Mouse (Mus musculus): ENCODE data around the gene Rfc5. TPM values are rescaled to one million over a fixed set of nuclear protein-coding genes. Genes with fewer than 3 reads are reported as not detected.
"Not testable (repeated sequence)": the region's sequence is repeated elsewhere in the genome, so short reads cannot be mapped to it uniquely, and the experiment has no call there.

The Rfc5 gene
- polyA plus RNA-seq, 1 experiment from 2014 or later, result 72.1 TPM

DNA sequence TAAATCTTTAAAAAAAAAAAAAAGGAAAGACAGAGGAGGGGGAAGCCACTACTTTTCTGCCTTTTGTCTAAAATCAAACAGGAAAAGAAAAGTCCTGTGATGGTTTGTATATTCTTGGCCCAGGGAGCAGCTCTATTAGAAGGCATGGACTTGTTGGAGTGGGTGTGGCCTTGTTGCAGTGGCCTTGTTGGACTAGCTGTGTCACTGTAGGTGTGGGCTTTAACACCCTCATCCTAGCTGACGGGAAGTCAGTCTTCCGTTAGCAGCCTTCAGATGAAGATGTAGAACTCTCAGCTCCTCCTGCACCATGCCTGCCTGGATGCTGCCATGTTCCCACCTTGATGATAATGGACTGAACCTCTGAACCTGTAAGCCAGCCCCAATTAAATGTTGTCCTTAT lies 15.8 kb upstream of the Rfc5 start:
- not testable (repeated sequence) for H3K36me3 ChIP-seq (ENCODE audit: control insufficient read depth, insufficient read depth, low read length); H3K27me3 ChIP-seq (ENCODE audit: control insufficient read depth, insufficient read depth, low read length); H3K9me3 ChIP-seq (ENCODE audit: control insufficient read depth, low read length); H3K4me1 ChIP-seq (replicated peaks; ENCODE audit: control insufficient read depth, insufficient read depth, low read length); H3K4me3 ChIP-seq (ENCODE audit: low read depth, low read length); ATAC-seq (ENCODE audit: low FRiP score); DNase-seq (ENCODE audit: low spot score); H3K4me2 ChIP-seq (replicated peaks; ENCODE audit: low read depth, low read length); H3K9ac ChIP-seq (ENCODE audit: low read depth, low read length); H3K27ac ChIP-seq (ENCODE audit: low read depth, low read length)
- WGBS, result 89% methylated on average over 2 of the region's 2 CpGs

- WGBS, result 87% methylated on average over 8 of the region's 8 CpGs
- Histone ChIP-seq H3K4me2 (replicated peaks; ENCODE audit: low read depth, low read length) (no peak overlapping the region), H3K27ac (ENCODE audit: low read depth, low read length) (no peak overlapping the region), H3K9ac (ENCODE audit: low read depth, low read length) (no peak overlapping the region), H3K4me3 (ENCODE audit: low read depth, low read length) (no peak overlapping the region), H3K36me3 (ENCODE audit: control insufficient read depth, insufficient read depth, low read length) (no peaks in the 10 kb centered on the region), H3K4me1 (replicated peaks; ENCODE audit: control insufficient read depth, insufficient read depth, low read length) (no peaks in the 10 kb centered on the region), H3K9me3 (ENCODE audit: control insufficient read depth, low read length) (no peaks in the 10 kb centered on the region), H3K27me3 (ENCODE audit: control insufficient read depth, insufficient read depth, low read length) (no peaks in the 10 kb centered on the region)
- ATAC-seq (ENCODE audit: low FRiP score) (no peak), DNase-seq (ENCODE audit: low spot score) (no peak)
Measured at GRCm38 (mm10) chr5:117403609-117404008, 14.8 kb upstream of the Rfc5 start.

DNA sequence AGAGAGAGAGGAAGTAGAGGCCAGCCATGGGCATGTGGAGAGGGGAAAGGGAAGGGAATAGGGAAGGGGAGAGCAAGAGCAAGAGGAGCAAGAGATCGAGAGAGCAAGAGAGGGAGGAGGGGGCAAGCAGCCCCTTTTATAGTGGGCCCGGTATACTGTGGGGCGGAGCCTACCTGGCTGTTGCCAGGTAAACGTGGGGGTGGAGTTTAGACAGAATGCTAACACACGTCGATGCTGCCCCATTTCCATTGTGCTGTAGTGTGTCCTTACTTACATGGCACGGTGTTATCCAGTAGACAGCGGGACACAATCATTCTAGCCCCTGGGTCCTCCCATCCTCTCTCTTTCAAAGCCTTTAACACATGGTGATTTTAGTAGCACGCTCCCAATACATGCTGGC lies 10.4 kb upstream of the Rfc5 start:
- Histone ChIP-seq H3K4me1 (replicated peaks; ENCODE audit: control insufficient read depth, insufficient read depth, low read length) (no peaks in the 10 kb centered on the region), H3K9ac (ENCODE audit: low read depth, low read length) (no peak overlapping the region), H3K4me3 (ENCODE audit: low read depth, low read length) (no peak overlapping the region), H3K9me3 (ENCODE audit: control insufficient read depth, low read length) (no peaks in the 10 kb centered on the region), H3K36me3 (ENCODE audit: control insufficient read depth, insufficient read depth, low read length) (no peaks in the 10 kb centered on the region), H3K27ac (ENCODE audit: low read depth, low read length) (no peak overlapping the region), H3K4me2 (replicated peaks; ENCODE audit: low read depth, low read length) (no peak overlapping the region), H3K27me3 (ENCODE audit: control insufficient read depth, insufficient read depth, low read length) (no peaks in the 10 kb centered on the region)
- WGBS, result 85% methylated on average over 9 of the region's 9 CpGs
- DNase-seq (ENCODE audit: low spot score), result no peak
- no peak for ATAC-seq (ENCODE audit: low FRiP score)

- Histone ChIP-seq H3K9ac (ENCODE audit: low read depth, low read length) (no peak overlapping the region), H3K27ac (ENCODE audit: low read depth, low read length) (no peak overlapping the region), H3K4me3 (ENCODE audit: low read depth, low read length) (no peak overlapping the region), H3K36me3 (ENCODE audit: control insufficient read depth, insufficient read depth, low read length) (no peaks in the 10 kb centered on the region), H3K4me2 (replicated peaks; ENCODE audit: low read depth, low read length) (no peak overlapping the region), H3K9me3 (ENCODE audit: control insufficient read depth, low read length) (no peaks in the 10 kb centered on the region), H3K4me1 (replicated peaks; ENCODE audit: control insufficient read depth, insufficient read depth, low read length) (no peaks in the 10 kb centered on the region), H3K27me3 (ENCODE audit: control insufficient read depth, insufficient read depth, low read length) (no peaks in the 10 kb centered on the region)
- DNase-seq (ENCODE audit: low spot score) (no peak), ATAC-seq (ENCODE audit: low FRiP score) (no peak)
- WGBS, result 45% methylated on average over 4 of the region's 5 CpGs
Measured at GRCm38 (mm10) chr5:117398007-117398550, 9.2 kb upstream of the Rfc5 start.

DNA sequence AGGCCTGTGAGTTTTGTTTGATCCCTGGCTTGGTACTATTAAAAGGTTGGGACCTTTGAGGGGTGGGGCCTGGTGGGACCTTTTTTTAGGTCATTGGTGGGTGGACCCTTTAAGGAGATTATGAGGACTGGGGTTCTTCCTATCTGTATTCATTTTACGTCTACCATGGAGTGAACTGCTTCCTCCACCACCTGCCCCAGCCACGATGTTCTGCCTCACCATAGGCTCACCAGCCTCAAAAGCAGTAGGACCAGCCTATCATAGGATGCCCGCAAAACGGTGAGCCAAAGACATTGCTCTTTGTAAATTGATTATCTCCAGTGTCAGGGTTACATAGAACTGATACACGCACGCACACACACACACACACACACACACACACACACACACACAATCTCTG lies 8.5 kb upstream of the Rfc5 start:
- H3K4me2 ChIP-seq (replicated peaks; ENCODE audit: low read depth, low read length), result no peak overlapping the region
- WGBS, result 86% methylated on average over 6 of the region's 6 CpGs
- no peak for DNase-seq (ENCODE audit: low spot score)
- ATAC-seq (ENCODE audit: low FRiP score), result no peak
- H3K4me3 ChIP-seq (ENCODE audit: low read depth, low read length), result no peak overlapping the region
- no peaks in the 10 kb centered on the region for H3K36me3 ChIP-seq (ENCODE audit: control insufficient read depth, insufficient read depth, low read length)
- no peaks in the 10 kb centered on the region for H3K9me3 ChIP-seq (ENCODE audit: control insufficient read depth, low read length)
- H3K9ac ChIP-seq (ENCODE audit: low read depth, low read length), result no peak overlapping the region
- no peaks in the 10 kb centered on the region for H3K4me1 ChIP-seq (replicated peaks; ENCODE audit: control insufficient read depth, insufficient read depth, low read length)
- H3K27ac ChIP-seq (ENCODE audit: low read depth, low read length), result no peak overlapping the region
- no peaks in the 10 kb centered on the region for H3K27me3 ChIP-seq (ENCODE audit: control insufficient read depth, insufficient read depth, low read length)

- Histone ChIP-seq H3K4me2 (replicated peaks; ENCODE audit: low read depth, low read length) (no peak overlapping the region), H3K9me3 (ENCODE audit: control insufficient read depth, low read length) (no peaks in the 10 kb centered on the region), H3K27me3 (ENCODE audit: control insufficient read depth, insufficient read depth, low read length) (no peaks in the 10 kb centered on the region), H3K36me3 (ENCODE audit: control insufficient read depth, insufficient read depth, low read length) (no peaks in the 10 kb centered on the region), H3K4me1 (replicated peaks; ENCODE audit: control insufficient read depth, insufficient read depth, low read length) (no peaks in the 10 kb centered on the region), H3K27ac (ENCODE audit: low read depth, low read length) (no peak overlapping the region), H3K4me3 (ENCODE audit: low read depth, low read length) (no peak overlapping the region), H3K9ac (ENCODE audit: low read depth, low read length) (no peak overlapping the region)
- 56% methylated on average over 6 of the region's 6 CpGs for WGBS
- ATAC-seq (ENCODE audit: low FRiP score), result no peak
- DNase-seq (ENCODE audit: low spot score), result no peak
Measured at GRCm38 (mm10) chr5:117396596-117397014, 7.8 kb upstream of the Rfc5 start.

DNA sequence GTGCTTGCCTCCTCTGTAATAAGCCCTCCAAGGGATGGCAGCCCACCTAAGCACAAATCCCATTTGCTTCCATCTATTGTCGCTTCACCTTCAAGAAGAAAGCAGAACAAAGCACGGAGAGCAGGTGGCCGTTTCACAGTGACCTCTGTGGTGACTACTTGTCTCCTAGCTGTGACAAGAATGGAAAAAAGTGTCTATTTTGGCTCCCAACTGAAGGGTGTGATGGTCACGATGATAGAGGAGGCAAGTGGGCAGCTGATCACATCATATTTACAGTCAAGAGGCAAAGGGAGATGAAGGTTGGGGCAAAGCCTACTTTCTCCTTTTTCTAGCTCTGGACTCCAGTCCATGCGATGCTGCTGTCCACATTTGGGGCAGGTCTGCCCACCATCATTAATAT lies 7.0 kb upstream of the Rfc5 start:
- Histone ChIP-seq H3K4me2 (replicated peaks; ENCODE audit: low read depth, low read length) (no peak overlapping the region), H3K4me3 (ENCODE audit: low read depth, low read length) (no peak overlapping the region), H3K36me3 (ENCODE audit: control insufficient read depth, insufficient read depth, low read length) (no peaks in the 10 kb centered on the region), H3K27ac (ENCODE audit: low read depth, low read length) (no peak overlapping the region), H3K9me3 (ENCODE audit: control insufficient read depth, low read length) (no peaks in the 10 kb centered on the region), H3K9ac (ENCODE audit: low read depth, low read length) (no peak overlapping the region), H3K4me1 (replicated peaks; ENCODE audit: control insufficient read depth, insufficient read depth, low read length) (no peaks in the 10 kb centered on the region), H3K27me3 (ENCODE audit: control insufficient read depth, insufficient read depth, low read length) (no peaks in the 10 kb centered on the region)
- 87% methylated on average over 5 of the region's 5 CpGs for WGBS
- ATAC-seq (ENCODE audit: low FRiP score) (no peak), DNase-seq (ENCODE audit: low spot score) (no peak)

GRCm38 (mm10) chr5:117390895-117391294 lies 2.0 kb upstream of the Rfc5 start:
- Histone ChIP-seq H3K27ac (ENCODE audit: low read depth, low read length) (no peak overlapping the region), H3K27me3 (ENCODE audit: control insufficient read depth, insufficient read depth, low read length) (no peaks in the 10 kb centered on the region), H3K4me3 (ENCODE audit: low read depth, low read length) (no peak overlapping the region), H3K4me2 (replicated peaks; ENCODE audit: low read depth, low read length) (no peak overlapping the region), H3K4me1 (replicated peaks; ENCODE audit: control insufficient read depth, insufficient read depth, low read length) (peaks cover 2% of the 10 kb centered on the region; the same call in 1 of the 2 replicates), H3K36me3 (ENCODE audit: control insufficient read depth, insufficient read depth, low read length) (no peaks in the 10 kb centered on the region), H3K9ac (ENCODE audit: low read depth, low read length) (no peak overlapping the region), H3K9me3 (ENCODE audit: control insufficient read depth, low read length) (no peaks in the 10 kb centered on the region)
- DNase-seq (ENCODE audit: low spot score), result no peak
- no peak for ATAC-seq (ENCODE audit: low FRiP score)
- WGBS, result 100% methylated on average over 1 of the region's 1 CpGs

DNA sequence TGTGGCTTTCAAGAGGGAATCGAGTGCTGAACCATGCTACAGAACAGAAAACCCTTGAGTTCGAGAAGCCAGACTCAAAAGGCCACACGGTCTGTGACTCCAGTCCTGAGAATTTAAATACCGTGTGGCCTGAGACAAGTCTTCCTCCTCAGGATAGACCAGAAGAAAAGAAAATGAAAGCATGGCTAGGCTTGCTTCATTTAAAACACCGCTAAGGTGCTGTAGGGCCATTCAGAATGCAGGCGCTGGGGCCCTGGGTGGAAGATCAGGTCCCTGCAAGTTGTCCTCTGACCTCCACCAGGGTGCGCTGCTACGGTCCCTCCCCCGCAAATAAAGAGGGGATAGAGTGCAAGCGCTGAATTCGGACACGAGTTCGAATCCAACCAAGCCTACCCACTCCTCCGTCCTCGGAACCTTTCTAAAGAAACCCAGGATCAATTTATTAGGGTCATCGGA lies 523 bp downstream of the Rfc5 start:
- 13% methylated on average over 16 of the region's 16 CpGs for WGBS
- no peaks in the 10 kb centered on the region for H3K9me3 ChIP-seq (ENCODE audit: control insufficient read depth, low read length)
- H3K9ac ChIP-seq (ENCODE audit: low read depth, low read length), result peak overlapping the region; percentile 81
- peak overlapping the region; percentile 60 for H3K4me3 ChIP-seq (ENCODE audit: low read depth, low read length)
- H3K4me1 ChIP-seq (replicated peaks; ENCODE audit: control insufficient read depth, insufficient read depth, low read length), result peaks cover 2% of the 10 kb centered on the region; the same call in 1 of the 2 replicates
- ATAC-seq (ENCODE audit: low FRiP score) (peak; percentile 51), DNase-seq (ENCODE audit: low spot score) (peak; percentile 72)
- no peaks in the 10 kb centered on the region; the same call in 1 of the 2 replicates for H3K36me3 ChIP-seq (ENCODE audit: control insufficient read depth, insufficient read depth, low read length)
- peak overlapping the region; percentile 30; the same call in 1 of the 2 replicates for H3K27ac ChIP-seq (ENCODE audit: low read depth, low read length)
- H3K27me3 ChIP-seq (ENCODE audit: control insufficient read depth, insufficient read depth, low read length), result no peaks in the 10 kb centered on the region
- H3K4me2 ChIP-seq (replicated peaks; ENCODE audit: low read depth, low read length), result peak overlapping the region; percentile 58
